Comparison of ENCODE assay signal across 7 mouse cellular contexts in the genomic region with DNA sequence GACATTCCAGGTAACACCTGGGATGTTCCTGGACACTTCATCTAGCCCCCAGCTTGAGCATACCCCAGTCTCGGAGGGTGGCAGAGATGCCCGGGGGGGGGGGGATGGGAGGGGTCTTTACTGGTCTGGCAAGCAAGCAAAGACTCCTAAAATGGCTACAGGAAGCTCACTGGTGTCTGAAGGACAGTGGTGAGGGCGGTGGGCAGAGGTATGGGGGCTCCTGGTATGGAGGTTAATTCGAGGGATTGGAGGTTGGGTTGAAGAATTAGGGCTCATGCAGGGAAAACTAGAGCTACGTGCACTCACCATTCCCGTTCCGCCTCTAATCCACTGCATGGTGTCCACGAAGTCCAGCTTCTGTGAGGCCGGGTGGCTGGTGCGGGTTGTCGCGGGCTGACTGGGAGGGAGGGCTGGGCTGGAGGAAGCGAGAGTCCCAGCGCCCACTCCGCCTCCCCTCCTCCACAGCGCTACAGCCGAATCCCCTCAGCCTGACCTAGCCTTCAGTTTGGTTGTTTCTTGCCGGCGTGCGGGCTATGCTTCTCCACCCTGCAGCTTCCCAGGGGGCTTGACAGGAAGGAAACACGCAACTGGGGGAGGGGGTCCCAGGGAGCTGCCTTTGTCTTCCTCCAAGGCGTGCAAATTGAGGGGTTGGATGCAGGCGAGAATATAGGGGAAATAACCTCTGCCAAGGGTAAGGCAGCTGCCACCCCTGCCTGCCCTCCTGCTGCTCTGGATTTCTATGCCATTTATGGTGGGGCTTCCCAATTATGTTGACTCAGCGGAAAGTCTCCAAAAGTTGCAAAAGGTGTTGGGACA. TPM values are rescaled to one million over a fixed set of nuclear protein-coding genes. Genes with fewer than 3 reads are reported as not detected.
DNase-seq lines count a peak whose midpoint lies in the region; ATAC-seq and TF ChIP-seq lines count a peak whose summit lies in the region.

Gene Arhgef9 (minus strand): TSS at position 753 of the 816 bp plus-strand sequence.

- H3K4me1 ChIP-seq in ES-E14 (ENCODE audit: control insufficient read depth in 2 of 2, insufficient read depth in 2 of 2, low read length in 2 of 2, poor library complexity in 1 of 2) = no peaks in the 10 kb centered on the region
- H3K4me1 ChIP-seq in embryonic facial prominence, embryonic 12.5 days = no peaks in the 10 kb centered on the region
- no peaks in the 10 kb centered on the region for H3K4me1 ChIP-seq in heart, embryonic 15.5 days (replicated peaks)
- H3K4me1 ChIP-seq in midbrain, embryonic 11.5 days (ENCODE audit: control insufficient read depth, insufficient read depth, low read length) = no peaks in the 10 kb centered on the region

- H3K27ac ChIP-seq in ES-E14 (ENCODE audit: insufficient read depth, low read depth, low read length, poor library complexity, severe bottlenecking) = no peak within 1 kb of the TSS
- 0 out of 2 replicates have a peak within 1 kb of the TSS, but pooled peaks have one; percentile 47 for H3K27ac ChIP-seq in embryonic facial prominence, embryonic 12.5 days
- 0 out of 2 replicates have a peak within 1 kb of the TSS, but pooled peaks have one; percentile 31 for H3K27ac ChIP-seq in heart, embryonic 15.5 days
- peak within 1 kb of the TSS; percentile 85 for H3K27ac ChIP-seq in left cerebral cortex, adult 2 months
- no peak within 1 kb of the TSS for H3K27ac ChIP-seq in midbrain, embryonic 11.5 days (ENCODE audit: low read depth, low read length)

- no peaks in the 10 kb centered on the region for H3K9me3 ChIP-seq in ES-E14 (ENCODE audit: control insufficient read depth, insufficient read depth, low read depth, low read length)
- H3K9me3 ChIP-seq in embryonic facial prominence, embryonic 12.5 days = no peaks in the 10 kb centered on the region
- no peaks in the 10 kb centered on the region for H3K9me3 ChIP-seq in heart, embryonic 15.5 days (replicated peaks)
- H3K9me3 ChIP-seq in midbrain, embryonic 11.5 days (ENCODE audit: control insufficient read depth, low read length) = no peaks in the 10 kb centered on the region

- peak within 1 kb of the TSS in 1 of 2 experiments; percentile 27; a peak in 2 of 4 replicates for H3K4me3 ChIP-seq in ES-E14 (ENCODE audit: insufficient read depth in 1 of 2, low read depth in 1 of 2, low read length in 2 of 2, poor library complexity in 1 of 2, severe bottlenecking in 1 of 2)
- peak within 1 kb of the TSS; percentile 40 for H3K4me3 ChIP-seq in embryonic facial prominence, embryonic 12.5 days
- H3K4me3 ChIP-seq in heart, embryonic 15.5 days = peak within 1 kb of the TSS; percentile 53
- H3K4me3 ChIP-seq in left cerebral cortex, adult 2 months = peak within 1 kb of the TSS; percentile 52
- H3K4me3 ChIP-seq in midbrain, embryonic 11.5 days (ENCODE audit: low read depth, low read length) = peak within 1 kb of the TSS; percentile 20

- no peak within 1 kb of the TSS for H3K9ac ChIP-seq in ES-E14 (ENCODE audit: insufficient read depth, low read depth, low read length, poor library complexity, severe bottlenecking)
- peak within 1 kb of the TSS; percentile 55 for H3K9ac ChIP-seq in embryonic facial prominence, embryonic 12.5 days
- H3K9ac ChIP-seq in heart, embryonic 15.5 days = peak within 1 kb of the TSS; percentile 51
- peak within 1 kb of the TSS; percentile 34 for H3K9ac ChIP-seq in midbrain, embryonic 11.5 days (ENCODE audit: low read length)

- peak; percentile 79 for ATAC-seq in embryonic facial prominence, embryonic 12.5 days (ENCODE audit: insufficient number of reproducible peaks, insufficient read depth, low FRiP score, low TSS enrichment)
- no peak; the same call in 1 of the 2 replicates for ATAC-seq in heart, embryonic 15.5 days (replicated peaks; ENCODE audit: insufficient number of reproducible peaks, insufficient read depth, low FRiP score, low read depth)
- ATAC-seq in midbrain, embryonic 11.5 days (ENCODE audit: low FRiP score) = peak; percentile 91

- H3K4me2 ChIP-seq in embryonic facial prominence, embryonic 12.5 days (replicated peaks) = peak within 1 kb of the TSS; percentile 52
- peak within 1 kb of the TSS; percentile 63 for H3K4me2 ChIP-seq in heart, embryonic 15.5 days
- H3K4me2 ChIP-seq in midbrain, embryonic 11.5 days = peak within 1 kb of the TSS; percentile 39

- intact Hi-C loops in left cerebral cortex, adult 2 months (cut with DNase I) = loop anchor here (10.0 kb wide), 1 partner anchor 172 kb away; the partner anchor contains the start of gene Spin4

- in situ Hi-C loops in ES-E14 (cut with MboI; ENCODE audit: low sequenced_read_pairs in 2 of 2, unreplicated experiment in 2 of 2) = no loop called here

- H3K36me3 ChIP-seq in ES-E14 (ENCODE audit: control insufficient read depth, insufficient read depth, low read length, poor library complexity, severe bottlenecking) = no peaks in the 10 kb centered on the region
- no peaks in the 10 kb centered on the region for H3K36me3 ChIP-seq in embryonic facial prominence, embryonic 12.5 days
- no peaks in the 10 kb centered on the region for H3K36me3 ChIP-seq in heart, embryonic 15.5 days
- H3K36me3 ChIP-seq in midbrain, embryonic 11.5 days (ENCODE audit: control insufficient read depth, insufficient read depth, low read length) = no peaks in the 10 kb centered on the region

- 24% methylated on average over 24 of the region's 24 CpGs for WGBS in embryonic facial prominence, embryonic 12.5 days
- 16% methylated on average over 20 of the region's 24 CpGs for WGBS in heart, embryonic 15.5 days
- 33% methylated on average over 14 of the region's 24 CpGs for WGBS in midbrain, embryonic 11.5 days

- TF ChIP-seq CTCF in left cerebral cortex, adult 2 months (IDR thresholded peaks at IDR 0.05) = no peak

- no peaks in the 10 kb centered on the region; the same call in 1 of the 2 replicates for H3K27me3 ChIP-seq in embryonic facial prominence, embryonic 12.5 days
- no peaks in the 10 kb centered on the region for H3K27me3 ChIP-seq in heart, embryonic 15.5 days
- no peaks in the 10 kb centered on the region for H3K27me3 ChIP-seq in midbrain, embryonic 11.5 days (ENCODE audit: control insufficient read depth, insufficient read depth, low read length)

- no peak for DNase-seq in ES-E14 (ENCODE audit: low read depth, low spot score)
- peak; percentile 13 for DNase-seq in adrenal gland, postnatal 10 days
- peak; percentile 8 to 28 for DNase-seq in left cerebral cortex, adult 2 months (ENCODE audit: extremely low spot score in 1 of 2, low spot score in 2 of 2)
- DNase-seq in midbrain, embryonic 11.5 days (ENCODE audit: low spot score, missing footprints) = peak; percentile 90
- DNase-seq in testis, postnatal 14 days (ENCODE audit: low spot score) = peak; percentile 3

TF ChIP-seq in ES-E14, 5 proteins besides CTCF, POLR2A, EP300 and RAD21:
- TF ChIP-seq ZNF384 (IDR thresholded peaks at IDR 0.05; ENCODE audit: low read depth, low read length) = no peak
- no peak for TF ChIP-seq CHD2 (IDR thresholded peaks at IDR 0.05; ENCODE audit: low read depth, low read length)
- TF ChIP-seq MAFK (IDR thresholded peaks at IDR 0.05; ENCODE audit: insufficient read depth, low read depth, low read length) = peak; percentile 69; the same call in 1 of the 2 replicates
- no peak for TF ChIP-seq HCFC1 (IDR thresholded peaks at IDR 0.05; ENCODE audit: borderline replicate concordance, insufficient read depth, low read length)
- no peak for TF ChIP-seq ZC3H11A (IDR thresholded peaks at IDR 0.05; ENCODE audit: borderline replicate concordance, low read depth, low read length)

RNA-seq across cellular contexts. Expression of gene Arhgef9, which starts in this region (rescaled TPM):
- 2.1 and 2.6 TPM in 2 replicates for total RNA-seq in ES-E14 (2012; rRNA removed)
- total RNA-seq in adrenal gland, postnatal 10 days (2021) = 10 to 100 TPM; 16.9 to 23.4 TPM
- 22.6 and 26.5 TPM in 2 replicates for polyA plus RNA-seq in embryonic facial prominence, embryonic 12.5 days (2016; fragmentation: Nextera tagmentation; extraction: Ambion mirVana)
- polyA plus RNA-seq in heart, embryonic 15.5 days (2015; fragmentation: Nextera tagmentation; extraction: Ambion mirVana) = 9.0 and 12.3 TPM in 2 replicates
- 100 to 1,000 TPM; 295 to 298 TPM for total RNA-seq in left cerebral cortex, adult 2 months (2021)
- 11.6 and 13.7 TPM in 2 replicates for polyA plus RNA-seq in midbrain, embryonic 11.5 days (2014; fragmentation: Nextera tagmentation; extraction: Ambion mirVana)

Comparison
In these comparisons a context has a peak if more than half of its experiments do, and no peak if none do; other contexts are left out.
1. RNA of gene Arhgef9 (total RNA-seq): 295 to 298 TPM in left cerebral cortex, adult 2 months; 16.9 to 23.4 TPM in adrenal gland, postnatal 10 days and 2.1 to 2.6 TPM in ES-E14; every median in the first group is over 10 times any median in the second.
2. H3K27ac ChIP-seq: peak in embryonic facial prominence, embryonic 12.5 days (single experiment), heart, embryonic 15.5 days (single experiment) and left cerebral cortex, adult 2 months (single experiment); none in ES-E14 (single experiment) and midbrain, embryonic 11.5 days (single experiment).
3. Peak in every context shown above with its lines, with median percentiles within 50 percentile points of each other: H3K4me2 ChIP-seq.